Mouse (Mus musculus) embryonic fibroblast, embryonic 13.5 days (primary cell): ENCODE data around the gene Pold2.

Experiments used
- CTCF ChIP-seq: IDR thresholded peaks from 2 replicates; pipeline ENCODE4 v1.5.1; 2011; ENCODE audit warnings: mild to moderate bottlenecking, control low read depth, low read length, moderate library complexity, borderline replicate concordance; ENCODE audit not compliant: insufficient read depth
- POLR2A ChIP-seq: IDR thresholded peaks from 2 replicates; pipeline ENCODE4 v1.6.1; 2011; ENCODE audit warnings: low read depth, mild to moderate bottlenecking, control low read depth, low read length, moderate library complexity

GRCm38 (mm10) chr11:5918111-5918510, 40.0 kb upstream of the Pold2 start:
- TF ChIP-seq CTCF, result no peak
- TF ChIP-seq POLR2A, result no peak
